Mouse (Mus musculus): ENCODE measurements around the gene Ddx52. TPM values are rescaled to one million over a fixed set of nuclear protein-coding genes. Genes with fewer than 3 reads are reported as not detected.

The Ddx52 gene
- polyA plus RNA-seq, 1 experiment from 2014 or later: 32.3 TPM

DNA sequence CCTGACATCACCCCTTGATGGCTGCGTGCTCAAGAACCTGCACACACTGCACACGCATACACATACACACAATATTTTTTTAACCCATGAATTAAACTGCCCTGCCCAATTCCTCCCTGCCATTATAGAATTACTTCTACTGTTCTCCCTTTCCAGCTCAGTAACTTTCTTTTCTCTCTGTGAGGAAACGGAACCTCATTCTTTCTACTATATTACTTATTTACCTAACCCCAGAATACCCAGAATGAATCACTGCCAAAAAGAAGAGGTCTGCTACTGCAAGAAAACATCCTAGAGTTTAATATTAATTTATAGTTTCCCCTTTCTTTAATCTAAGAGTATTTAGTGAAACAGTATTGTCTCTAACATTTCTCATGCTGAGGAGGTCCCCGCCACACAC is 8.5 kb upstream of the Ddx52 start:
- Histone ChIP-seq H3K4me3 (no peak overlapping the region), H3K36me3 (no peaks in the 10 kb centered on the region), H3K27me3 (ENCODE audit: insufficient read depth, poor library complexity, severe bottlenecking) (0 out of 2 replicates have a peak, but pooled peaks cover 5% of the 10 kb centered on the region), H3K9me3 (no peaks in the 10 kb centered on the region), H3K4me1 (replicated peaks) (no peaks in the 10 kb centered on the region), H3K27ac (no peak overlapping the region)
- DNase-seq (ENCODE audit: low spot score): no peak
- WGBS: 94% methylated on average over 4 of the region's 4 CpGs

DNA sequence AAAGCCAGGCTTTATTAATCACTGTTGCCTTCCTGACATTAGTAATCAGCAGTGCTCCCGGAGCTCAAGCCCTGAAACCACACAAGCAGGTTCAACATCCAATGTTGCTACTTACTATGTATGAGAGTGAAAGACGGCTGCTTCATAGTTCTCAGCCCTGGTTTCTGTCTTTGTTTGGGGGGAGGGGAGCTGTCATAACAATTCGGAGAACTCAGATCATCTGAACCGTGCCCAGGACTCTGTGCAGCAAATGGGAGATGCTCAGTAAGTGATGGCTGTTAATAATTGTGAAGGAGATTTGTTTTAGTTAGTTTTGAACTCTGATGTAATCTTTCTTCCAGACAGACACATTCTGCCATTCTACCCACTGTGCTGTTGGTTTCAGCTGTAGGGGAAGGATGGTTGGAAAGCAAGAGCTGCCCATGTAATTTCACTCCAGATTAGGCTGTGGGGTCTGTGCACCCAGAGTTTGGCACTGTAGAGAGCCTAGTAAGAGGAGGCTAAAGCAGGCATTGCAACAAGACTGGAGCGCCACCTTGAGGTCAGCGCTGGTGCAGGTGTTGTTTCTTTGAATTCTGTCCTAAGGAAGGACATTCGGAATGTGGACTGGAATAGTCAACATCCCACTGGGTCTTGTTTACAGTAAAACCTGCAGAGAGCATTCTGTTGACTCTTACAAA is 5.7 kb upstream of the Ddx52 start:
- 33% methylated on average over 7 of the region's 7 CpGs for WGBS
- peak; percentile 79 for DNase-seq (ENCODE audit: low spot score)
- Histone ChIP-seq H3K4me3 (no peak overlapping the region), H3K4me1 (replicated peaks) (no peaks in the 10 kb centered on the region), H3K36me3 (no peaks in the 10 kb centered on the region), H3K9me3 (no peaks in the 10 kb centered on the region), H3K27me3 (ENCODE audit: insufficient read depth, poor library complexity, severe bottlenecking) (peaks cover 12% of the 10 kb centered on the region; the same call in 1 of the 2 replicates), H3K27ac (no peak overlapping the region)

DNA sequence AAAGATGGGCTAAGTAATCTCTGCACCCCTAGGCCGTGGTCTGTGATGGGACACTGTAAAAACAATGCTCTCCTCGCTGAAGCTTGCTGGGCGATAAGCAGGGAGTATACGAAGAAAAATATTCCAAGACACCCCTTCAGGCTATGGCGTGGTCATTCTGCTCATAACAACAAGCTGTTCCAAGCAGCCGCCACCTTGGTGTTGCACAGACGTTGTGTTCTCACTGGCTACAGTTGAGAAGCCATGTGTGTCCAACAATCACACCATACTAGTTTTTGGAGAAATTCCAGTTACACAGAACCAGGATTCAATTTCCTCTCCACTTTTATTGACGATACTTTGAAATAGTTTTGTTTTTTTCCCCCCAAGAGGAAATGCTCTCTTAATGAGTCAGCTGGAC is 3.3 kb upstream of the Ddx52 start:
- Histone ChIP-seq H3K27me3 (ENCODE audit: insufficient read depth, poor library complexity, severe bottlenecking) (peaks cover 12% of the 10 kb centered on the region; the same call in 1 of the 2 replicates), H3K4me3 (no peak overlapping the region), H3K9me3 (no peaks in the 10 kb centered on the region), H3K4me1 (replicated peaks) (peaks cover 13% of the 10 kb centered on the region), H3K27ac (no peak overlapping the region), H3K36me3 (peaks cover 3% of the 10 kb centered on the region)
- 87% methylated on average over 8 of the region's 8 CpGs for WGBS
- DNase-seq (ENCODE audit: low spot score): no peak

DNA sequence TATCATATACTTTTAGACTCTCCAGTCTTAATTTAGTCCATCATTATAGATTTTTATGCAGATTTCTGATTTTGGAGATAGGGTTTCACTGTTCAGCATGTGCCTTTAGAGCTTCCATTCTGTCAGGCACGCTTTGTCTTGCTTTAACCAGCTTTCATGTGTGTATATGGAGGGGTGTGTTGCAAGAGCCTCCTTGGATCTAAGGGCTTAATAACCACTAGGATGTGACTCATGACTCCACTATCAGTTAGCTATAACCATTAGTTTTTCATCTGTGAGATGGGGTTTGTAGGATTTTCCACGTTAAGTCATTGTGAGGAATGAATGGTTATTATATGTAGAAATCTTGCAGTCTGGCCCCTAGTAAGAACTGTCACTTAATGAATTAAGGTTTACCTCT is 15.0 kb downstream of the Ddx52 start:
- H3K4me1 ChIP-seq (replicated peaks): no peaks in the 10 kb centered on the region
- no peak for DNase-seq (ENCODE audit: low spot score)
- no peak overlapping the region for H3K4me3 ChIP-seq
- WGBS: 96% methylated on average over 2 of the region's 2 CpGs
- H3K27ac ChIP-seq: no peak overlapping the region
- no peaks in the 10 kb centered on the region for H3K9me3 ChIP-seq
- no peaks in the 10 kb centered on the region for H3K27me3 ChIP-seq (ENCODE audit: insufficient read depth, poor library complexity, severe bottlenecking)
- H3K36me3 ChIP-seq: peaks cover 100% of the 10 kb centered on the region

DNA sequence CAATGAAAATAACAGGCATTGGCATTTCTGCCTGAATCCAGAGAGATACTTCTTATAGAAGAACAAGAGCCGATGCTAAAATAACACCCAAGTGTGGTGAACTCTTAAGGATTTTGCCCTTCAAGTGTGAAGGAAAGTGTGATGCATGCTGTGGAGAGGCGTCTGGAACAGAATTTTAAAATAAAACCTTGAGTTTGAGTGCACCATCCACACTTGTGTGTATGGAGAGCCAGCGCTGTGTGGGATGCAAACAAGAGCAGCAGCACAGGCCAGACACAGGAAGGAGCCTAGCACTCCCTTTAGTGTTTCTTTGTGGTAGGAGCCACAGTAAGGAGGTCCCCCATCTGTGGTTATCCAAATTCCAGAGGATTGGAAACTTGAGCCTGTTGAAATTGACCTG is 20.1 kb downstream of the Ddx52 start:
- no peaks in the 10 kb centered on the region for H3K27me3 ChIP-seq (ENCODE audit: insufficient read depth, poor library complexity, severe bottlenecking)
- no peak for DNase-seq (ENCODE audit: low spot score)
- H3K27ac ChIP-seq: no peak overlapping the region
- no peaks in the 10 kb centered on the region for H3K9me3 ChIP-seq
- whole genome bisulfite sequencing: 89% methylated on average over 3 of the region's 3 CpGs
- peaks cover 62% of the 10 kb centered on the region for H3K36me3 ChIP-seq
- H3K4me3 ChIP-seq: no peak overlapping the region
- H3K4me1 ChIP-seq (replicated peaks): peaks cover 20% of the 10 kb centered on the region

DNA sequence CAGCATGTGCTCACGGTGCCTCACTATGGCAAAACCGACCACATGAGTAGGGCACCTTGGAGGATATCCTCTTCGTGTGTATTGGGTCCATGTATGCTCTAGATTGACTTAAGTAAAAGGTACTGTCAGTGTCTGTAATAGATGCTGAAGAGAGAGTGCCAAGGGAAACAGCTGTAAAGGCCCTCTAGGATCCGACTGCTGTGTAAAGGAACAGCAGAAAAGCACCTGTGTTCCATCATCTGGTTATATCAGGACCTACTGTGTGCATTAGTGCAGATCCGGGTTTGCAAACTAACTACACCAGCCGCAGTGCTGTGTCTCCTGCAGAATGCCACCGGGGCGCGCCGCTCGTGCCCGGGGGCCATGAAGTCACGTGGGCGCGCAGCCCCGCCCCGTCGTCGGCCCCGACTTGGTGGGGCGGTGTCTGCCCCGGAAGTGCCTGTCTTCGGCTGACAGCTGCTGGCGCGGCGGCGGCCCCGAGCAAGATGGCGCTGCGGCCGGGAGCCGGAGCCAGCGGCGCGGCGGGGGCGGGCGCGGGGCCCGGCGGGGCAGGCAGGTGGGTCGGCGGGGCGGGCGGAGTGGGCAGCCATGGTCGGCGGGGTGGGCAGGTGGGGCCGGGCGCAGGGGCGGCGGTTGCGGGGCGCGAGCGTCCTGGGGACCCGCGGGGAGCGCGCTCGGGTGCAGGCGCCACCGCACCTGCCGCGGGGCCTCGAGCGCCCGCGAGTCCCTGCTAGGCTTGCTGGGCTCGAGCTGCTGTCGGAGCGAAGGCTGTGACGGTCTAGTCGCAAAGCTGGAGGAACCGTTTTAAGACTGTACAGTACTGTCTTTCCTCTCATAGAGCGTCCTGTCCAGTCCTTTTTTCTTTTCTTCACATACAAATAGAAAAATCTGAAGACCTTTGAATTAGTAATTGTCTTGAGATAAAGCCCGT is 22.4 kb downstream of the Ddx52 start, which contains the start of gene Synrg:
Gene Synrg (plus strand): TSS at position 438 of the 931 bp plus-strand sequence.
- Histone ChIP-seq H3K27me3 (ENCODE audit: insufficient read depth, poor library complexity, severe bottlenecking) (no peaks in the 10 kb centered on the region), H3K27ac (peak within 1 kb of the TSS; percentile 95), H3K4me1 (replicated peaks) (peaks cover 25% of the 10 kb centered on the region), H3K9me3 (no peaks in the 10 kb centered on the region), H3K4me3 (peak within 1 kb of the TSS; percentile 76), H3K36me3 (peaks cover 43% of the 10 kb centered on the region)
- peak; percentile 89 for DNase-seq (ENCODE audit: low spot score)
- 2% methylated on average over 72 of the region's 76 CpGs for WGBS

DNA sequence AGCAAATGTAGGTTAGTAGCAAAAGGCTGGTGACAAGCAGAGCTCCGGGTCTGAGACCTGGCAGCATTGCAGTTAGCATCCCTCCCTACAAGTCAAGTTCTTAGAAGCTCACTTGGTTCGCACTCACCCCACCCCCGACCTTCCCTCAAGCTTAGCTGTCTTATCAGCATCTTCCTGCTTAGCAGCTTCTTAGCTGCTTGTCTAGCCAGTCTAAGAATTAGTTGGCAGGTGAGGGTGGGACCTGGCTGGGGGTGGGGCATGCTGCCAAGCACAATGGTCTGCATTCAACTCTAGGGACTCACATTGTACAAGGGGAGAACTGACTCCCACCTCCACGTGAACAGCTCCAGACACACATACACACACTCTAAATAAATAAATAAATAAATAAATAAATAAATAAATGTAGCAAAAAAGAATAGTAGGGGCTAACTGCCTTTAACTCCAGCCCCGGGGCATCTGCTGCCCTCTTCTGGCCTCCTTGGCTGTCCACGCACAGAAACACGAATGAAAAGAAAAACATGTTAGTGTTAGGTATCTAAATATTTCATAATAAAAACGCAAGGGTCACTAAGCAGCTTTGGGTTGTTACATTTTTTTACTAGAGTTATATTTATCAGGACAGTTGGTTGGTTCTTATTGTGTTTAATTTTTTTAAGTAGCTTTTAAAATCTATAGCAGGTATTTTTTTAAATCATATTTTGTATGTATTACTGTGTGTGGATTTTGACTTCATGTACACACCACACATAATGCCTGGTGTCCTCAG is 25.8 kb downstream of the Ddx52 start:
- DNase-seq (ENCODE audit: low spot score): no peak
- peaks cover 25% of the 10 kb centered on the region for H3K4me1 ChIP-seq (replicated peaks)
- WGBS: 55% methylated on average over 8 of the region's 8 CpGs
- peaks cover 31% of the 10 kb centered on the region for H3K36me3 ChIP-seq
- no peaks in the 10 kb centered on the region for H3K27me3 ChIP-seq (ENCODE audit: insufficient read depth, poor library complexity, severe bottlenecking)
- H3K27ac ChIP-seq: no peak overlapping the region
- H3K9me3 ChIP-seq: no peaks in the 10 kb centered on the region
- no peak overlapping the region for H3K4me3 ChIP-seq

DNA sequence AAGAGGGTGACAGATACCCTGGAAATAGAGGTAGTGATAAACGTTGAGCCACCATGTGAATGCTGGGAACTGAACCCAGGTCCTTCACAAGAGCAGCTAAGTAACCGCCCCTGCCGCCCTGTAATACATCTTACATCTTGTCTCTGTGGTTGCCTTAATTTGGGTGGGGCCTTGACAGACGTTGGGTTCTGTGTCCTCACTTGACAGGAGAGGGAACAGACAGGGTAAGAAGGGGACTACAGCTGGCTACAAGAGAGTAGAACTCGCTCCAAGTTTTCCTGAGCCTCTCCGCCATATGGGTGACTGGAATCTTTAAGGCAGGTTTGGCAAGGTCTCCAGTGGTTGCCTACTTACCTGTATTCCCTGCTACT is 26.3 kb downstream of the Ddx52 start:
- 81% methylated on average over 6 of the region's 6 CpGs for WGBS

DNA sequence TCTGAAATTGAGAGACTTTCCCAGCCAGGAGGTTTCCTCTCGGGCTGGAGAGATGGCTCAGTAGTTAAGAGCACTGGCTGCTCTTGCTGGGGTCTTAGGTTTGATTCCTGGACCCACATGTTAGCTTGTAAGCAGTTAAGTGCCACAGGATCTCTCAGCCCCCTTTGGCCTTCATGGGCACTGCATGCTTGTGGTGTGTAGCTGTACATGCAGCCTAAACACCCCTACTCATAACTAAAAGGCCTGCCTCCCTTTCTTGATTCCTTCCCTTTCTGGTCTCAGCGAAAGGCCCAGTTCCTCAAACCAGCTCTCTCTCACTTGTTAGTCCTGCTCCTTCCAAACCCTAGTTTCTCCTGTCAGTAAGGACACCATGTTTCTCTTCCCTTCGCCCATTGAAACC is 27.2 kb downstream of the Ddx52 start:
- peaks cover 36% of the 10 kb centered on the region for H3K36me3 ChIP-seq
- DNase-seq (ENCODE audit: low spot score): no peak
- H3K27me3 ChIP-seq (ENCODE audit: insufficient read depth, poor library complexity, severe bottlenecking): no peaks in the 10 kb centered on the region
- H3K27ac ChIP-seq: no peak overlapping the region
- WGBS: 89% methylated on average over 3 of the region's 3 CpGs
- H3K4me3 ChIP-seq: no peak overlapping the region
- H3K9me3 ChIP-seq: no peaks in the 10 kb centered on the region
- peaks cover 28% of the 10 kb centered on the region for H3K4me1 ChIP-seq (replicated peaks)

More for the DNA sequence above, 26.3 kb downstream of the Ddx52 start:
- no peak for DNase-seq (ENCODE audit: low spot score)
- Histone ChIP-seq H3K36me3 (peaks cover 31% of the 10 kb centered on the region), H3K4me3 (no peak overlapping the region), H3K9me3 (no peaks in the 10 kb centered on the region), H3K27ac (no peak overlapping the region), H3K27me3 (ENCODE audit: insufficient read depth, poor library complexity, severe bottlenecking) (no peaks in the 10 kb centered on the region), H3K4me1 (replicated peaks) (peaks cover 25% of the 10 kb centered on the region)

DNA sequence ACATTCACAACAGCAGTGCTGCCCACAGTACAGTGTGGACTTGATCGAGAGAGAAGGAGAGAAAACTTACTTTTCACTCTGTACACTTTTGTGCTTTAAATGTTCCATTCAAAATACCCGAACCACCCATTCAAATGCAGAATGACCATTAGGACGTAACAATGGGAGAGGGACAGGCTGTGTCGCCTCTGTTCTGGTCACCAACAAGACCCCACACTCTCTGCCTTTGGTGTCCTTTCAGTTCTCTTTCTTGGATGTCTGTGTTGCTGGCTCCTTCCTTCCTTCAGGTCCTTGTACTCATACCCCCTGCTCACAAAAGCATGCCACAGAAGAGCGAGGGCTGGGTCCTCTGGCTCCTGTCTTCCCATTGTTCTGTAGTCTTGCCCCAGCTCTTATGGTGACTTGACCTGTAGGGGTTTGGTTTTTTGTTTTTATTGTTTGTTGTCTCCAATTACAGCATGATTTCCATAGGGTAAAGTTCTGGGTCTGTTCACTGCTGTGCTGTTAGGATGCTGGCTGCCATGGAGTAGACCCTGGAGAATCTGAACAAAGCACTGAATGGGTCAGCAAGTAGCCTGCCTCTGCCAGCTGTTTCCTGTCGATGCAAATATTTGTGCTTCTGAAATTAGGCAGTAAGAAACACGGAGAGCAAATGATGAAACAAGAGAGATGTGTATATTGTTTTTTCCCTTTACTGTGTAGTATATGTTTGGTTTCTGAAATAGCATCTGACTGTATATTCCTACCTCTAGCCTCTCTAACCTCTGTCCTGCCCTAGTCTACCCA is 32.9 kb downstream of the Ddx52 start:
- Histone ChIP-seq H3K27me3 (ENCODE audit: insufficient read depth, poor library complexity, severe bottlenecking) (no peaks in the 10 kb centered on the region), H3K4me3 (no peak overlapping the region), H3K4me1 (replicated peaks) (peaks cover 19% of the 10 kb centered on the region), H3K27ac (peak overlapping the region; percentile 66; the same call in 1 of the 2 replicates), H3K36me3 (peaks cover 80% of the 10 kb centered on the region), H3K9me3 (no peaks in the 10 kb centered on the region)
- DNase-seq (ENCODE audit: low spot score): peak; percentile 21
- 54% methylated on average over 7 of the region's 7 CpGs for WGBS

DNA sequence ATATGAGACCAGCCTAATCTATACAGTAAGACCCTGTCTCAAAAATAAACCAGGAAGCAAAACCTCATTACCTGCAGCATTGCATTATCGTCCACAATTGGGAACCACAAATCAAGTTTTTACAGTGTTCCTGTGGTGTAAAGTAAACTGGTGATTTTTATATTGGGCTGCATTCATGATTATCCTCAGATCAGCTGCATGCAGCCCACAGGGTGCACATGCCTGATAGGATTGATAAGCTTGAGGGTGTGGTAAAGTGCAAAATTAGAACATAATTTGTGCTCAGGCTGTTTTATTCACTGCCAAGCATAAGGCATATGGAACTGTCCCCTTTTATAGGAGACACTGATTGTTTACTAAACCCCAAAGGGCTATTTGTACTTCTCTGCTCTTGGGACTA is 33.6 kb downstream of the Ddx52 start:
- Histone ChIP-seq H3K27me3 (ENCODE audit: insufficient read depth, poor library complexity, severe bottlenecking) (no peaks in the 10 kb centered on the region), H3K27ac (peak overlapping the region; percentile 8; the same call in 1 of the 2 replicates), H3K4me3 (no peak overlapping the region), H3K9me3 (no peaks in the 10 kb centered on the region), H3K36me3 (peaks cover 87% of the 10 kb centered on the region), H3K4me1 (replicated peaks) (peaks cover 19% of the 10 kb centered on the region)
- WGBS: 94% methylated on average over 1 of the region's 1 CpGs
- no peak for DNase-seq (ENCODE audit: low spot score)

Data from hindbrain, embryonic 10.5 days (tissue).